Comparison of ENCODE assay signal across 34 mouse cellular contexts in the genomic region with DNA sequence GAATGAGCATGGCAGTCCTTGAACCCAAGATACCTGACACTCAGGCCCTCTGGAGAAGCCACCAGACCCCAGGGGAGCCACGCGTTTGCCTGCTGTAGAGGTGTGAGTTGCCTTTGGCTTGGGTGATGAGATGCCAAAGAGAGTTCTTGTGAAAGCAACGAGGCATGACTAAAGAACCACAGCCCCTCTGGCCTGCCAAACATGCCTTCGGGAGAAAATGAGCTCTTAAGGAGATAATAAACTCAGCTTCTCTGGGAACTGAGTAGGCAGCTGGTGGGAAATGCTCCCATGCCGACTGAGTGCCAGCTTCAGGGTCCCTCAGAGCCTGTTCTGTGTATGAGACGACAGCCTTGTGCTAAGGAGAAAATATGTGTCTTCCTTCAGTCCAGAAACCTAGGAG.
DNase-seq lines count a peak whose midpoint lies in the region; ATAC-seq and TF ChIP-seq lines count a peak whose summit lies in the region.
"Had no signal": no experiment of that assay in that cellular context is flagged by ENCODE, and none has a peak within 500 bp of the region (broad histone marks: within the 10 kb centered on the region; RNA-seq: fewer than 3 reads in every experiment).

No protein-coding gene starts in this region.

- no peaks in the 10 kb centered on the region for H3K36me3 ChIP-seq in forebrain, embryonic 16.5 days (ENCODE audit: control insufficient read depth, insufficient read depth)
- H3K36me3 ChIP-seq in forebrain, embryonic 13.5 days (ENCODE audit: poor library complexity, severe bottlenecking) = no peaks in the 10 kb centered on the region
- H3K36me3 ChIP-seq: embryonic facial prominence, embryonic 10.5 days; embryonic facial prominence, embryonic 15.5 days; heart, embryonic 13.5 days; neural tube, embryonic 13.5 days had no signal

- 31% methylated on average over 6 of the region's 6 CpGs for WGBS in forebrain, embryonic 16.5 days
- 61% methylated on average over 6 of the region's 6 CpGs for WGBS in forebrain, embryonic 13.5 days

- no peaks in the 10 kb centered on the region for H3K27me3 ChIP-seq in forebrain, embryonic 16.5 days (replicated peaks; ENCODE audit: control insufficient read depth, insufficient read depth, low read length)
- H3K27me3 ChIP-seq in forebrain, embryonic 13.5 days = no peaks in the 10 kb centered on the region
- no peaks in the 10 kb centered on the region for H3K27me3 ChIP-seq in Patski
- H3K27me3 ChIP-seq: embryonic facial prominence, embryonic 15.5 days; heart, embryonic 13.5 days; neural tube, embryonic 13.5 days had no signal

- POLR2A ChIA-PET in Patski (lab: Charles Lee) = no interaction called here

- CTCF ChIA-PET in Patski (lab: Charles Lee) = no interaction called here

- no peak for TF ChIP-seq CTCF in Patski (IDR thresholded peaks at IDR 0.05)

- peak; percentile 18 for DNase-seq in left cerebral cortex, postnatal 4 days
- DNase-seq in left cerebral cortex, adult 18-20 months (ENCODE audit: low spot score in 2 of 2) = no peak
- peak; percentile 75 for DNase-seq in Muller cell, postnatal 12 days (ENCODE audit: inconsistent ontology term)
- DNase-seq in Patski (ENCODE audit: low read depth, low spot score) = peak; percentile 55
- no peak for DNase-seq in thymus, postnatal 36 days
- DNase-seq: adrenal gland, postnatal 10 days; B cell, adult 2 months; cerebellum, adult 11 months; cerebellum, postnatal 25 days; gastrocnemius, adult 2 months; gastrocnemius, postnatal 36 days; heart, adult 2 months; heart, postnatal 10 days; kidney, adult 8-10 months; kidney, postnatal 4 days; layer of hippocampus, postnatal 36 days; liver; lung, adult 2 months; lung, postnatal 10 days; right cerebral cortex, postnatal 14 days; spleen, adult 18-20 months; thymus, postnatal 14 days had no signal

- in situ Hi-C loops in Patski (cut with MboI; ENCODE audit: low pct_unique_long_range_greater_than_20kb) = no loop called here

- intact Hi-C loops in left cerebral cortex, postnatal 4 days (cut with DNase I) = no loop called here

- H3K4me1 ChIP-seq in forebrain, embryonic 16.5 days (replicated peaks; ENCODE audit: control insufficient read depth, insufficient read depth, low read length) = peaks cover 4% of the 10 kb centered on the region
- H3K4me1 ChIP-seq in forebrain, embryonic 13.5 days = no peaks in the 10 kb centered on the region
- H3K4me1 ChIP-seq: embryonic facial prominence, embryonic 10.5 days; embryonic facial prominence, embryonic 15.5 days; heart, embryonic 13.5 days; neural tube, embryonic 13.5 days had no signal

- no peaks in the 10 kb centered on the region for H3K9me3 ChIP-seq in forebrain, embryonic 16.5 days (ENCODE audit: control insufficient read depth, low read length)
- H3K9me3 ChIP-seq in forebrain, embryonic 13.5 days (replicated peaks) = no peaks in the 10 kb centered on the region; the same call in 1 of the 2 replicates
- H3K9me3 ChIP-seq: embryonic facial prominence, embryonic 15.5 days; heart, embryonic 13.5 days; neural tube, embryonic 13.5 days had no signal

- no peak overlapping the region for H3K4me3 ChIP-seq in forebrain, embryonic 16.5 days (replicated peaks; ENCODE audit: low read length)
- H3K4me3 ChIP-seq in forebrain, embryonic 13.5 days = no peak overlapping the region
- H3K4me3 ChIP-seq: embryonic facial prominence, embryonic 10.5 days; embryonic facial prominence, embryonic 15.5 days; gastrocnemius, adult 2 months; heart, adult 2 months; heart, embryonic 13.5 days; myocyte; neural tube, embryonic 13.5 days had no signal

- peak; percentile 61; the same call in 1 of the 2 replicates for ATAC-seq in forebrain, embryonic 16.5 days
- no peak for ATAC-seq in forebrain, embryonic 13.5 days
- ATAC-seq in Patski = peak; percentile 62
- ATAC-seq: intestine, embryonic 16.5 days; midbrain, embryonic 16.5 days had no signal

- H3K27ac ChIP-seq in forebrain, embryonic 16.5 days (ENCODE audit: low read length) = peak overlapping the region; percentile 7; the same call in 1 of the 2 replicates
- H3K27ac ChIP-seq in forebrain, embryonic 13.5 days = no peak overlapping the region
- H3K27ac ChIP-seq: embryonic facial prominence, embryonic 10.5 days; embryonic facial prominence, embryonic 15.5 days; gastrocnemius, adult 2 months; heart, adult 2 months; heart, embryonic 13.5 days; kidney, postnatal 0 days; liver, embryonic 14.5 days; macrophage; neural tube, embryonic 13.5 days had no signal

- H3K9ac ChIP-seq in forebrain, embryonic 16.5 days (replicated peaks; ENCODE audit: low read depth, low read length) = no peak overlapping the region
- H3K9ac ChIP-seq in forebrain, embryonic 13.5 days = no peak overlapping the region
- H3K9ac ChIP-seq: embryonic facial prominence, embryonic 15.5 days; heart, embryonic 13.5 days; liver, embryonic 14.5 days; neural tube, embryonic 13.5 days had no signal

- no peak overlapping the region for H3K4me2 ChIP-seq in forebrain, embryonic 16.5 days (ENCODE audit: low read length)
- H3K4me2 ChIP-seq in forebrain, embryonic 13.5 days = no peak overlapping the region
- H3K4me2 ChIP-seq: embryonic facial prominence, embryonic 15.5 days; heart, embryonic 13.5 days; neural tube, embryonic 13.5 days had no signal

Comparison
In these comparisons a context has a peak if more than half of its experiments do, and no peak if none do; other contexts are left out.
1. DNase-seq: peak in left cerebral cortex, postnatal 4 days (single experiment), Muller cell, postnatal 12 days (single experiment) and Patski (single experiment); none in left cerebral cortex, adult 18-20 months (0 of 2) and thymus, postnatal 36 days (0 of 2).